Mouse (Mus musculus) right cerebral cortex, postnatal 4 days (tissue): ENCODE measurements around the gene Ptprcap.

ENCODE experiments used
- DNase-seq: peaks from one replicate; pipeline ENCODE4 v3.0.0-alpha.2; 2022

The Ptprcap gene

GRCm38 (mm10) chr19:4196548-4196947 is 43.1 kb downstream of the Ptprcap start:
- no peak for DNase-seq

- no peak for DNase-seq
Measured at GRCm38 (mm10) chr19:4197180-4197579, 43.8 kb downstream of the Ptprcap start.

- DNase-seq = peak; percentile 94
Measured at GRCm38 (mm10) chr19:4201291-4201909, 48.0 kb downstream of the Ptprcap start, which contains the start of gene Rad9a. TSS of gene Rad9a (minus strand) at chr19:4201662.

GRCm38 (mm10) chr19:4202149-4202548 is 48.7 kb downstream of the Ptprcap start:
- DNase-seq = no peak

- DNase-seq = no peak
Measured at GRCm38 (mm10) chr19:4203148-4203547, 49.7 kb downstream of the Ptprcap start.

GRCm38 (mm10) chr19:4203604-4204326 is 50.4 kb downstream of the Ptprcap start:
- no peak for DNase-seq

- no peak for DNase-seq
Measured at GRCm38 (mm10) chr19:4204889-4205288, 51.5 kb downstream of the Ptprcap start.
